Mouse (Mus musculus): Measurements from ENCODE around the gene Ddx25. TPM values are rescaled to one million over a fixed set of nuclear protein-coding genes. Genes with fewer than 3 reads are reported as not detected.

Gene Ddx25
- total RNA-seq, 2 experiments from 2014 or later, result 0.04 to 0.09 TPM

DNA sequence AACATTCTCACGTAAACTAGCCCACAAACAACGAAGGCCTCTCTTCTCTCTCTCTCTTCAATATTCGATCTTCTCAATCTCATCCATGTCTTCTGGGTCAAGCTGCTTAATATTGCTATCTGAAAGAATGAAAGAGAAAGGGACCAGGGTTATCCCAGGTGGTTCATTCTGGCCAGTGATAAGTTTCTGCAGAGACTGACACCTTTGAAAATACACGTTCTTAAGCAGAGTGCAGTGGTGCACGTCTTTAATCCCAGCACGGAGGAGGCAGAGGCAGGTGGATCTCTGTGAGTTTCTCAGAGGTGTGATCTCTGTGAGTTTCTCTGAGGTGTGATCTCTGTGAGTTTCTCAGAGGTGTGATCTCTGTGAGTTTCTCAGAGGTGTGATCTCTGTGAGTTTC is 16.4 kb downstream of the Ddx25 start:
- no peak for ATAC-seq (ENCODE audit: poor library complexity, severe bottlenecking)

DNA sequence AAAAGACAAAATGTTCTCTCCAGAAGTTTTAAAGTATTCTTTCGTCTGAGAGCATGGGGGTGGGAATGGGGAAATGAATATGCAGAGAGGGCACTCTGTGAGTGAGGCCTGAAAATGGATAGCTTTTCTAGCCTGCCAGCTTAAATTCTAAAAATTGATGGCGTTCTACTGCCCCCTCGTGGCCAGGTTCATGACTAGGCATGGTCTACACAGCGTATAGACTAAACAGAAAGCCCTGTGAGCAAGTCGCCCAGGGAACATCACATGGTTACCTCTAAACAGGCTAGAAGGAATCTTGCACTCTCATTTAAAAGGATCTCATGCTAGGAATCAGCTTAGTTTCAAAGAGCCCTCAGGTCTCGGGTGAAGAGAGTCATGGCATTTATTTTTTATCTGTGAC is 16.8 kb downstream of the Ddx25 start:
- peak; percentile 73 for ATAC-seq (ENCODE audit: poor library complexity, severe bottlenecking)

- ATAC-seq (ENCODE audit: poor library complexity, severe bottlenecking), result no peak
Measured at GRCm38 (mm10) chr9:35541024-35541423, 17.3 kb downstream of the Ddx25 start.

GRCm38 (mm10) chr9:35539001-35539750 is 19.2 kb downstream of the Ddx25 start:
- no peak for ATAC-seq (ENCODE audit: poor library complexity, severe bottlenecking)

- ATAC-seq (ENCODE audit: poor library complexity, severe bottlenecking), result no peak
Measured at GRCm38 (mm10) chr9:35535876-35536275, 22.5 kb downstream of the Ddx25 start.

GRCm38 (mm10) chr9:35535110-35535509 is 23.2 kb downstream of the Ddx25 start:
- ATAC-seq (ENCODE audit: poor library complexity, severe bottlenecking), result peak; percentile 93

DNA sequence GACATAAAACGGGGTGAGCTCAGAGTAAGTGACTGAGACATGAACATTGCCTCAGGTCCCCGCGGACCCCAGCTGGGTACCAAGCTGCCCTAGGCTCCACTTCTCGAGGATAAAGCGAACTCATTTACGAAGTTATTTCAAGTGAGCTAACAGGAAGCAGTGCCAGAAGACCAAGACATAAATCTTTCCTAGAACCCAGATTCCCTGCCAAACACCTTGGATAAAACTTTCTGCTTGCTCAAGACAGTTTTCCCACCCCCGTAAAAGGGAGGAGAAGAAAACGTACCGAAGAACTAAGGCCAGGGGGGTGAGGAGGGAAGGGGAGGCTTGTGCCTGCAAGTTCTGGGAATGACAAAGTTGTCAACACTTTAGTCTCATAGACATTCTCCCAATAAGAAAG is 25.1 kb downstream of the Ddx25 start:
- no peak for ATAC-seq (ENCODE audit: poor library complexity, severe bottlenecking)

- ATAC-seq (ENCODE audit: poor library complexity, severe bottlenecking), result no peak
Measured at GRCm38 (mm10) chr9:35529796-35530195, 28.5 kb downstream of the Ddx25 start.

- ATAC-seq (ENCODE audit: poor library complexity, severe bottlenecking), result no peak
Measured at GRCm38 (mm10) chr9:35529141-35529540, 29.2 kb downstream of the Ddx25 start.

GRCm38 (mm10) chr9:35523941-35524411 is 34.4 kb downstream of the Ddx25 start:
- ATAC-seq (ENCODE audit: poor library complexity, severe bottlenecking), result peak; percentile 72

DNA sequence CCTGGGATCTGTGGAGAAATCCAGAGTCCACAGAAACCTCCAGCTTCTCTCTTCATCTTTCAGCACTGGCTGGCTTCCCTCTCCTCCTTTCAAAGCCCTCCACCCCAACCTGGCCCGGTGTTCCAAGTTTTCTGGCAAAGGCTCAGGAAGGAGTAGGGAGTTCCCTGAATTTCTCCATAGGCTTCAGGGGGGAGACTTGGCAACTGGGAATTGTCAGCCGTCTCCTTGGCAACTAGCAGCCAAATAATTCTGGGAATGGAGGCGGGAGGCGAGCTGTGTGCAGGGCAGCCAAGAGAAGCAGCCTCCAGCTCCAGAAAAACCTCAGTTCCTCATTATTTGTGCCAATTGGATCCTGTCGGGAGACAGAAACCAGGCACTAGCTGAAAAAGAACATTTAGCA is 34.8 kb downstream of the Ddx25 start:
- ATAC-seq (ENCODE audit: poor library complexity, severe bottlenecking), result no peak

- no peak for ATAC-seq (ENCODE audit: poor library complexity, severe bottlenecking)
Measured at GRCm38 (mm10) chr9:35522821-35523515, 35.4 kb downstream of the Ddx25 start.

DNA sequence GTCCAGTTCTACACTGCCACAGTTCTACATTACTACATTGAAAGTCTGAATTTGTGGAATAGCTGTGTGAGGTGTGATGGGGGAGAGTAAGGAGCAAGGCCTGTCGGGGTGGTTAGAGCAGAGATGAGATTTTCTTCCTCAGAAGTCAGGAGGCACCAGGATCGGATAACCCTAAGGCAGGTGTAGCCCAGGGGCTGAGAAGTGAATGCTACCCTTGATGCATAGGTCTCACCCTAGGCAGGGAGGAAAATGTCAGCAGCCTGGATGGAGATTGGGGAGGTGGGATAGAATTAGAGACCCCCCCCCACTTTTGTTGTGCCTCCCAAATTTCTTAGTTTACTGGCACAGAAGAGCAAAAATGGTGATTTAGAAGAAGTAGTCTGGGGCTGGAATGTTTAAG is 36.1 kb downstream of the Ddx25 start:
- ATAC-seq (ENCODE audit: poor library complexity, severe bottlenecking), result no peak

GRCm38 (mm10) chr9:35520631-35521348 is 37.5 kb downstream of the Ddx25 start:
- no peak for ATAC-seq (ENCODE audit: poor library complexity, severe bottlenecking)

DNA sequence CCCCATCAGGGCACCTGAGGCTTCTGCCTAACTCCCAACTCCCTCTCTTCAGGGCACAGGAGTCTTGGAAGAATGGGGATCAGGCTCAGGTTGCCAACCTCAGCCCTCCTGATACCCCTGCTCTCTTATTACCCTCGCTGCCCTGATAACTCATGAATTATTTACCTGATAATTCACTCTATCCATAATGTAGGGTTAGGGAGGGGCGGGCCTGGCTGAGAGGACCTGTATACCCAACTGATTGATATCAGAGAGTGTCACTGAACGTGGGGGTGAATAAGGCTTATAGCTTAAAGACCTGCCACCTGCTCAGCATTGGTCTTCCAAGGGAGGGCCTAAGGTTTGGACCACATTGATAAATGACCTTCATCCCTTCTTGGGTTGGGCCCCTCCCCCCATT is 40.2 kb downstream of the Ddx25 start, which contains the start of gene Gm1113:
Gene Gm1113 (minus strand): TSS at position 101 of the 400 bp plus-strand sequence.
- no peak for ATAC-seq (ENCODE audit: poor library complexity, severe bottlenecking)

- ATAC-seq (ENCODE audit: poor library complexity, severe bottlenecking), result no peak
Measured at GRCm38 (mm10) chr9:35516711-35517110, 41.6 kb downstream of the Ddx25 start.

DNA sequence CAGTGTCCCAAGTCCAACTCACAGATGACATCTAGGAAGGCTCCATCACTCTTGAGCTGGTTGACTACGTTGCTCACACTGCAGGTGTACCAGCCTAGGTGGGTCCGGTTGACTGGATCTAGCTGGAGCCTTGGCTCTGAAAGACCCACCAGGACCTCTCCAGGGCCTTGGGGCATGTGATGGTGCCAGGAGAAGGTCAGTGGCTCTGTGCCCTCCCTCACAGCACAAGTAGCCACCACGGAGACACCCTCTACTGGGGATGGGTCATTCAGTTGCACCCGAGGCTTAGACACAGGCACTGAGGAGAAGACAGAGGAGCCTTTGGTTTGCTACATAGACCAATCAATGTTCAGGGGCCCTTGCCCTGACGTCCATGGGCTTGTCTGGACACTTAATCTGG is 42.1 kb downstream of the Ddx25 start:
- ATAC-seq (ENCODE audit: poor library complexity, severe bottlenecking), result no peak

- no peak for ATAC-seq (ENCODE audit: poor library complexity, severe bottlenecking)
Measured at GRCm38 (mm10) chr9:35513900-35514299, 44.4 kb downstream of the Ddx25 start.

DNA sequence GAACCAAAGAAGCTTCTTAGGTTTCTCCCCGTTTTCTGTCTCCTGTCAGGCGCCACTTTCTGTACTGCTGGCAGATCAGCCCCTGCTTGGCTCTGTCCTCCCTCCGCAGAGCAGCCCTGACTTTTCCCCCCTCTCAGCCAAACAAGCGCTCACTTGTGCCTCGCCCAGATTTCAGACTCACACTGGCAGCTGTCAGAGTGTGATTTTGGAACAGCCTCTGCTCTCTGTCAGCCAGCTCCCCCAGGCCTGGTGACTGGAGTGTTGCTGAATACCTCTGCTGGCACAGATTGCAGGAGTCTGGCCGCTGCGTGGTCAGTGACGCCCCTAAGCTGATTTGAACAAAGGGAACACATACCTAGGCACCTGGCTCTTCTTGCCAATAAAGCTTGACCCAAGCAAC is 50.1 kb downstream of the Ddx25 start:
- ATAC-seq (ENCODE audit: poor library complexity, severe bottlenecking), result no peak

- no peak for ATAC-seq (ENCODE audit: poor library complexity, severe bottlenecking)
Measured at GRCm38 (mm10) chr9:35502361-35503000, 55.8 kb downstream of the Ddx25 start.

GRCm38 (mm10) chr9:35499946-35500345 is 58.4 kb downstream of the Ddx25 start:
- no peak for ATAC-seq (ENCODE audit: poor library complexity, severe bottlenecking)
